Mouse (Mus musculus) adrenal gland, postnatal 14 days (tissue): ENCODE data around the gene Trp53. TPM values are rescaled to one million over a fixed set of nuclear protein-coding genes. Genes with fewer than 3 reads are reported as not detected.

ENCODE experiments used
- DNase-seq: peaks from one replicate; pipeline ENCODE4 v3.0.0; 2021; ENCODE audit warnings: mixed read lengths
- total RNA-seq: library from RNA; stranded (reverse); gene quantifications from 2 replicates; pipeline ENCODE4 v1.2.3, GENCODE M21; 2021

Gene Trp53
- total RNA-seq, 1 experiment from 2014 or later, result 66.4 TPM

DNA sequence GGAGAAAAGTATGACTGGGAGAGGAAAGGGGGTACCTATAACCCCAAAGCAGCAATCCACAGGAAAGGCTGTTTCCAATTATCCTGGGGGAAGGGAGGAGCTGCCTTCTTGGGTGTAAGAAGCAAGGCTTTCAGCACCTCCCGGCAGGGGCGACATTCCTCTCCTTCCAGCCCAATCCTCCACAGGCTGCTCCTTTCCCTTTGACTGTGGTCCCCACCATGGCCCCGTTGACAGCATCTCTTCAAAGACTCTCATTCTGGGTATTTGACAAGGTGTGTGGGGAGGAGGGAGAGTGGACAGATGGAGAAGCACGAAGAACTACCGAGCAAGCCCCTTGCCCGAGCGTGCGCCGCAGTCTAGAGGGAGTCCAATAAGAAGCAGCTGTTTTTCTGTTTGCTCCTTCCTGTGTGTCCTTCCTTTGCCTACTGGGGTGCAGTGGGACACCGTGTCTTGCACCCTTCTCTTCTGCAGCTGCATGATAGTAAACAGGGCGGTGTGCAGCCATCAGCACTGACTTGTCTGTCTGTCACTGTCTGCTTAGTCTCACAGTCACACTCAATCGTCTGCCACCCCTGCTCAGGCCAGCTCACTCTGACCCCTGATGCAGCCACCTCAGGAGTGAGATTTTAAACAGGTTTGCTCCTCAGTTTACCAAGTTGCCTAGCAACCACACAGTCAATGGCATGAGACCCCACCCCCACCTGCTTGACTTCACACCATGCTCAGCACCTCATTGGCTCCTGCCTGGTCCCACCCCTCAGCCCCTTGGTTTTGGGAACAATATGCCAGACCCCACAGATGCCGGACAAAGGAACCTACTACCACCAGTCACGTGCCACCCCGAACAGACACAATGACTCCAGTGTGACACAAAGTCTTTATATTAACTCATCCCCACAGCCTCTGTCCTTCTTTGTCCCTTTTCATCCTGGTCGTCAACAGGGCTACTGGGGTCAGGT is 19.0 kb upstream of the Trp53 start:
- DNase-seq, result no peak

GRCm38 (mm10) chr11:69563373-69563772 is 16.8 kb upstream of the Trp53 start:
- no peak for DNase-seq

GRCm38 (mm10) chr11:69564391-69564790 is 15.8 kb upstream of the Trp53 start:
- DNase-seq, result no peak

DNA sequence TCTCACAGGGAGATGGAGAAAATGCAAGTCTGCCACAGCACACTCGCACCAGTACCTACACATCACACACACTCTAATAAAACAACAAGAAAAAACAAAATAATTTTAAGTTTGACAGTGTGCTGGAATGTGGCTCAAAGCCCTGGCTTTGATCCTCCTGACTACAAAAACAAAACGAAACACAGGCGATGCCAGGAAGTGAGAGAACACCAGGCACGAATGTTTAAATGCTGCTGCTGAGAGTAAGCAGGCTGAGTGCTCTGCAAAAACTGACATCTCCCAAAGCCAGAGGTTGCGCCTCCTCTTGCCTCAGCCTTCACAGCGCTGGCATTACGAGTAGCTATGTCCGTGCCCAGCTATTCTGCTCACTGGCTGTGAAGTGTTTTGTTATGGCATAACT is 15.0 kb upstream of the Trp53 start:
- DNase-seq, result no peak

- DNase-seq, result no peak
Measured at GRCm38 (mm10) chr11:69575220-69575619, 4.9 kb upstream of the Trp53 start.

DNA sequence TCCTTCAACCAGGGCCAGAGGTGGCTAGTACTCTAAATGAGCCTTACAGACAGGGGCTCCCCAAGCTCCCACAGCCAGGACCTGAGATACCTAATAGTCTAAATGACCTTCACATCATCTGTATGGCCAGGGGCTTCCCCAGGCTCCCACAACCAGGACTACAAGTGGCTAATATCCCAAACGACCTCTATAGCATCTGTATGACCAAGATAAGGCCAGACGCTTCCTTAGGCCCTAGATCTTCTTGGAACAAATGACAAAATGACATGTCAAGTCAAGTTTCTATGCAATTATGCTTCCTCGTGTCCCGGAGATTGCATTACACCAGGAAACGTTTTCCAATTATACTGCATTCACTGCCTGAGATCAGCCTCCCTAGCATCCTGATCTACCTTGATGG is 3.9 kb upstream of the Trp53 start:
- no peak for DNase-seq

DNA sequence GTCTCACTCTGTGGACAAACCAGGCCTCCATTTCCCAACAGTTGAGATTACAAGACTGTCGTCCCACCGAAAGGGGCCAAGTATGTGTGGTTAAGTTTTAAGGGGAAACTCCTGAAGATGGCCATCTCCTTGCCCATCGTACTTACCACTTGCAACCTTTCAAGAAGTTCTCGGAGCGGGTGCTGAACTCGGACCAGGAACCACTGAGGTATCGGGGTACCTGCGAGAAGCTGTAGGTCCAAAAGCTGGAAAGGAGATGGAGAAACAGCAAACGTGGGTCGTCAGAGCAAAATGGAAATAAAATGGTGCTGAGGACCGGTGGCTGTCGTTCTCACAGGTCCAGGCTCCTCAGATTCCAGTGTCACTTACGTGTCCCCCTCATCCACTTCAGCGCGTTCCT is 1.9 kb upstream of the Trp53 start:
- DNase-seq, result no peak

- peak; percentile 97 for DNase-seq
Measured at GRCm38 (mm10) chr11:69579128-69580017, 786 bp upstream of the Trp53 start.

GRCm38 (mm10) chr11:69580572-69581146 is 500 bp downstream of the Trp53 start:
- no peak for DNase-seq

DNA sequence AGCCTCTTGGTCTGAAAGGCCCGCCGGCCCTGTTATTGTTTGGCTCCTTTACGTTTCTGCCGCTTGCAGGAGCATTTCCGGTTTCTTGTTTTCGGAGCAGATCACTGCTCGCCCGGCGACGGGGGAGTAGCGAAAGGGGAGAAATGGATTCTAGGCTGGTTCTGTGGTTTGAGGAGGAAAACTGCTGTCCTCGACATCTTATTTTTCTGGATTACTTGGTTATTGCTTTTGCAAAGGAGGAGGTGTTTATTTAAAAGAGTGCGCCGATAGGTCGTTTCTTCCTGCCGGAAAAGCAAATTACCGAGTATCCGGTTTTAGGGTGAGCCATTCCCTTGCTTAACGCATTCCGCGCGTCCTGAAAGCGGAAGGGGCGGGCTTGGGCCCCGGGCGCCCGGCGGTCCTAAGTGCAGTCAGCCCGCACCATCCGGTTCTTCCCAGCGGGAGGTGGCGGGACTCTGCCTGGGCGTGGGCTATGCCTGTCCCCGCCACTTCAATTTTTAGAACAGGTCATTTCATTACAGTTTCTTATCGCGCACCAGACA is 1.1 kb downstream of the Trp53 start:
- peak; percentile 95 for DNase-seq

DNA sequence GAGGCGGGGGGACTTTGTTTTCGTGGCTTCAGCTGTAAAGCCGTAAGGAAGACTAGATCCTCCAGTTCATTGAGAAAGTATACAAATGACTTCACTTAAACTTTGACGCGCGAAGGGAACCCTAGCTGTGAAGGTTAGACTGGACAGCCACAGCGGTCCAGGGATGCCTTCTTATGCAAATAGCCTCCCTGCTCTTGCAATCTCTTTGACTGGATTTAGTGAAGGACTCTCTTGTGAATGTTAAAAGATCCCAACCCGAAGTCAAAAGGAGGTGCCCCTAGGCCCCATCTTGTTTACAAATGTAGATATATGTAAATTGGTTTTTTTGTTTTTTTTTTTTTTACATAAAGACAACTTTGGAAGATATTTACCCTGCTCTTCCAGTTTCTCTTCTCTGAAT is 1.7 kb downstream of the Trp53 start:
- peak; percentile 40 for DNase-seq

DNA sequence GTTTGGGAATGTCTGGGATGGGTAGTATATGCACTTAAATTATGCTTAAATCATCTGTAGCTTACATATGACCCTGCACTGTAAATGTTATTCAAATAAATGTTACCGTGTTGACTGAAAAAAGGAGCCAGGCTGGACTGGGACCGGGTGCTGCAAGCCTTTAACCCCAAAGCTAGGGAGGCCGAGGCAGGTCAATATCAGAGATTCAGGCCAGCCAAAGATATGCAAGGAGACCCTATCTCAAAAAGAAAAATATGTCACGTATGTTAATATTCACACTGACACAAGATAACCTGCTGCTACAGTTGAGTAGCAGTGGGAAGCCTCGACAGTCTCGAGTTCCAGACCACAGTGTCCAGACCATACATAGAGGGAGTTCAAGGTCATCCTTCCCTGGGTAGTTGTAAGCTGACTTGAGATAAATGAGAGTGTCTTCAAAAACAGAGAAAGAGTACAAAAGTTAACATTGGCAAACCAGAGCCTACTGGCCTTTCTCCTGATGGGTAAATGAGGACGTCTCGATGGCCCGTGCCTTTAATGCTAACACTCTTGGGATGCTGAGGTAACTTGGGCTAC is 2.2 kb downstream of the Trp53 start:
- DNase-seq, result no peak

DNA sequence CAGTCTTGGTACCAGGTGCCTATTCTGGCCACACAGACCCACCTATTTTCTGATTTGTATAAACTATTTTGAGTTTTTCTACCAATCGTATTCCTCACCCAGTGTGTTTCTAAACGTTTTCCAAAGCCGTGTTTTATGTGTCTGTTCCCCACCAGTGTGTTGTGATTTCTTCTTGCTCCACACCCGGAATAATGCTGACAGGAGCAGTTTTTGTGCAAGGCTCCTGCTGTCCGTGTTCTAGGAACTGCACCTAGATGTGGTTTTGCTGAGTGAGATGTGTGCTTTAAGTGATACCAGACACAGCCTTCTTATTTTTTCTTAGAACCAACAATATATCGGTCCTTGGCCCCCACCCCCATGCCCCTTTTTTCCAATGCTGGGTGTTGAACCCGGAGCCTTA is 3.8 kb downstream of the Trp53 start:
- DNase-seq, result no peak

GRCm38 (mm10) chr11:69584937-69585336 is 4.8 kb downstream of the Trp53 start:
- no peak for DNase-seq

- DNase-seq, result no peak
Measured at GRCm38 (mm10) chr11:69585718-69586325, 5.7 kb downstream of the Trp53 start.

DNA sequence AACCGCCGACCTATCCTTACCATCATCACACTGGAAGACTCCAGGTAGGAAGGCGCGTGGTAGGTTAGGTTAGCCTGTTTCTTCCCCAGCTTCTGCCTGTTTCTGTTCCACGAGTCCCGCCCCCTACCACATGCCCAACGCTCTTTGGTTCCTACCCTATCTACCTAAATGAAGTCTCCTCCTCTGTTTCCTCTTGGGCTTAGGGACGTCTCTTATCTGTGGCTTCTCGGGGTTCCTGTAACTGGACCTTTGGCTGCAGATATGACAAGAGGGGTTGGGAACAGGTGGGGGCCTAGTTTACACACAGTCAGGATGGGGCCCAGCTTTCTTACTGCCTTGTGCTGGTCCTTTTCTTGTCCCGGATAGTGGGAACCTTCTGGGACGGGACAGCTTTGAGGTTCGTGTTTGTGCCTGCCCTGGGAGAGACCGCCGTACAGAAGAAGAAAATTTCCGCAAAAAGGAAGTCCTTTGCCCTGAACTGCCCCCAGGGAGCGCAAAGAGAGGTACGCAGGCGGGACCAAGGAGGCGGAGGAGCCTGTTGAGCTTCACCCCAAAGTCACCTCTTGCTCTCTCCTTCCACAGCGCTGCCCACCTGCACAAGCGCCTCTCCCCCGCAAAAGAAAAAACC is 9.2 kb downstream of the Trp53 start:
- DNase-seq, result no peak

- no peak for DNase-seq
Measured at GRCm38 (mm10) chr11:69590622-69591021, 10.5 kb downstream of the Trp53 start.

GRCm38 (mm10) chr11:69591424-69591823 is 11.3 kb downstream of the Trp53 start:
- DNase-seq, result no peak

- no peak for DNase-seq
Measured at GRCm38 (mm10) chr11:69591899-69592637, 11.9 kb downstream of the Trp53 start.

GRCm38 (mm10) chr11:69592799-69593198 is 12.6 kb downstream of the Trp53 start:
- DNase-seq, result no peak
